1 mouse cellular context compared by ENCODE assay signal in the genomic region with DNA sequence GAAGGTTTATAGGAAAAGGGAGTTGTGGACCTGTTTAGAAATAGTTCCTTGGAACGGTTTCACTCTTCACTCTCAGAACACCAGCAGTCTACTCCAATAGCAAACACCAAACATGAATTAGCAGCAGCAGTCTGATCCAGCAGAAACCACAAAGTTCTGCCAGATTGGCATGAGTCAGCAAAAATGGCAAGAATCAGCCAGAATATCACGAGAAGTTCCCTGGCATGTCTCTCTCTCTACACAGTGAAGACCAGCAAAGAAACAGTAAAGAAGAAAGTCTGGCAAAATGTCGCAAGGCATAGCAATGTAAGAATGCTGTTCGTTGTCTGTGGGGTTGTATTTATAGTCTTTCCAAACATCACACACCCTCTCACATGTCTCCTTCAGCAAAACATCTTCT.
A peak's percentile ranks its signal among the peaks of the same experiment; 100 is the strongest.
TF ChIP-seq lines count a peak whose summit lies in the region.

No protein-coding gene starts in this region.

TF ChIP-seq in CH12.LX, 34 proteins besides CTCF, POLR2A, EP300 and RAD21 (continued from another document):
- TF ChIP-seq SIN3A (IDR thresholded peaks at IDR 0.05; ENCODE audit: low read length), result 0 out of 2 replicates have a peak, but pooled peaks have one; percentile 5
- no peak for TF ChIP-seq MAZ (IDR thresholded peaks at IDR 0.05; ENCODE audit: low read depth, low read length)
- TF ChIP-seq ETS1 (conservative IDR thresholded peaks at IDR 0.05; ENCODE audit: low read depth, low read length), result no peak
- TF ChIP-seq KAT2A (IDR thresholded peaks at IDR 0.05; ENCODE audit: insufficient replicate concordance, low read length), result no peak
- TF ChIP-seq CHD1 (IDR thresholded peaks at IDR 0.05; ENCODE audit: low read depth, low read length), result no peak
- TF ChIP-seq SMC3 (IDR thresholded peaks at IDR 0.05; ENCODE audit: low read depth, low read length), result no peak
- no peak for TF ChIP-seq ZMIZ1 (IDR thresholded peaks at IDR 0.05; ENCODE audit: low read depth, low read length)
